ENCODE assay signal across 8 mouse cellular contexts in genomic region chr12:80115142-80115862, GRCm38 (mm10). TPM values are rescaled to one million over a fixed set of nuclear protein-coding genes. Genes with fewer than 3 reads are reported as not detected.
DNase-seq lines count a peak whose midpoint lies in the region; ATAC-seq and TF ChIP-seq lines count a peak whose summit lies in the region.

No protein-coding gene starts in this region.

- peaks cover 25% of the 10 kb centered on the region for H3K79me2 ChIP-seq in myocyte (ENCODE audit: control insufficient read depth, insufficient read depth)

- H3K27ac ChIP-seq in embryonic facial prominence, embryonic 11.5 days (replicated peaks; ENCODE audit: low read depth, low read length) = peak overlapping the region; percentile 99
- peak overlapping the region; percentile 99 for H3K27ac ChIP-seq in liver, embryonic 11.5 days (ENCODE audit: low read depth, low read length)

- WGBS in embryonic facial prominence, embryonic 11.5 days = under 1% methylated on average over 71 of the region's 71 CpGs
- under 1% methylated on average over 71 of the region's 71 CpGs for WGBS in liver, embryonic 11.5 days

- TF ChIP-seq POLR2A in myocyte (IDR thresholded peaks at IDR 0.05; ENCODE audit: insufficient read length, low read depth) = peak; percentile 56

- H3K4me1 ChIP-seq in embryonic facial prominence, embryonic 11.5 days (ENCODE audit: control insufficient read depth, insufficient read depth, low read length) = 0 out of 2 replicates have a peak, but pooled peaks cover 3% of the 10 kb centered on the region
- H3K4me1 ChIP-seq in liver, embryonic 11.5 days (replicated peaks; ENCODE audit: control insufficient read depth, insufficient read depth, low read length) = peaks cover 19% of the 10 kb centered on the region; the same call in 1 of the 2 replicates

- peak overlapping the region; percentile 85 for H3K9ac ChIP-seq in embryonic facial prominence, embryonic 11.5 days (replicated peaks; ENCODE audit: low read length)
- peak overlapping the region; percentile 99 for H3K9ac ChIP-seq in liver, embryonic 11.5 days (ENCODE audit: low read depth, low read length)

- ATAC-seq in embryonic facial prominence, embryonic 11.5 days (replicated peaks; ENCODE audit: insufficient number of reproducible peaks, low FRiP score, low TSS enrichment, low read depth) = peak; percentile 46
- ATAC-seq in liver, embryonic 11.5 days (replicated peaks; ENCODE audit: low FRiP score) = peak; percentile 70

- peak overlapping the region; percentile 78 for H3ac ChIP-seq in myocyte (ENCODE audit: control insufficient read depth, insufficient read length)

- H3K27me3 ChIP-seq in embryonic facial prominence, embryonic 11.5 days (ENCODE audit: control insufficient read depth, insufficient read depth, low read length) = no peaks in the 10 kb centered on the region
- no peaks in the 10 kb centered on the region for H3K27me3 ChIP-seq in liver, embryonic 11.5 days (replicated peaks; ENCODE audit: control insufficient read depth, insufficient read depth, low read length)
- H3K27me3 ChIP-seq in myocyte (ENCODE audit: control insufficient read depth, insufficient read depth, insufficient read length) = no peaks in the 10 kb centered on the region
- H3K27me3 ChIP-seq in splenic B cell, adult 2 months (ENCODE audit: control insufficient read depth, insufficient read depth, low read length, poor library complexity, severe bottlenecking) = no peaks in the 10 kb centered on the region

- DNase-seq in 3134 (ENCODE audit: extremely low read depth, insufficient read length, low spot score) = peak; percentile 91
- peak; percentile 90 for DNase-seq in adrenal gland, adult 2 months
- DNase-seq in embryonic facial prominence, embryonic 11.5 days (ENCODE audit: low spot score) = peak; percentile 87
- peak; percentile 86 to 91 for DNase-seq in heart, adult 18-20 months
- DNase-seq in kidney, adult 18-20 months = peak; percentile 89
- peak; percentile 89 for DNase-seq in liver, embryonic 11.5 days (ENCODE audit: low spot score)
- peak; percentile 97 for DNase-seq in splenic B cell, adult 2 months (ENCODE audit: low read depth, low spot score)

- no peaks in the 10 kb centered on the region for H3K9me3 ChIP-seq in embryonic facial prominence, embryonic 11.5 days (replicated peaks; ENCODE audit: control insufficient read depth, low read length)
- no peaks in the 10 kb centered on the region for H3K9me3 ChIP-seq in liver, embryonic 11.5 days (ENCODE audit: control insufficient read depth, low read length)

- peak overlapping the region; percentile 93 for H3K4me2 ChIP-seq in embryonic facial prominence, embryonic 11.5 days (ENCODE audit: low read depth, low read length)
- H3K4me2 ChIP-seq in liver, embryonic 11.5 days = peak overlapping the region; percentile 81
- peak overlapping the region; percentile 100 for H3K4me2 ChIP-seq in myocyte (ENCODE audit: low read depth)

- no peaks in the 10 kb centered on the region; the same call in none of the 2 replicates for H3K36me3 ChIP-seq in embryonic facial prominence, embryonic 11.5 days (replicated peaks; ENCODE audit: control insufficient read depth, insufficient read depth, low read depth, low read length)
- H3K36me3 ChIP-seq in liver, embryonic 11.5 days (ENCODE audit: control insufficient read depth, insufficient read depth, low read length) = peaks cover 4% of the 10 kb centered on the region; the same call in 1 of the 2 replicates
- H3K36me3 ChIP-seq in myocyte (ENCODE audit: control insufficient read depth, insufficient read depth) = no peaks in the 10 kb centered on the region
- peaks cover 13% of the 10 kb centered on the region for H3K36me3 ChIP-seq in splenic B cell, adult 2 months (ENCODE audit: control insufficient read depth, insufficient read depth, low read length, poor library complexity, severe bottlenecking)

- H3K4me3 ChIP-seq in embryonic facial prominence, embryonic 11.5 days (ENCODE audit: low read depth, low read length) = peak overlapping the region; percentile 67
- H3K4me3 ChIP-seq in liver, embryonic 11.5 days (ENCODE audit: low read depth, low read length) = peak overlapping the region; percentile 91
- peak overlapping the region; percentile 100 for H3K4me3 ChIP-seq in myocyte

TF ChIP-seq in myocyte, 11 proteins besides CTCF, POLR2A, EP300 and RAD21:
- TF ChIP-seq TCF3 (IDR thresholded peaks at IDR 0.05; ENCODE audit: insufficient read length, low read depth) (no peak), MAX (IDR thresholded peaks at IDR 0.05; ENCODE audit: low read depth) (no peak), SRF (IDR thresholded peaks at IDR 0.05; ENCODE audit: control insufficient read depth, insufficient read length, low read depth) (no peak), TCF12 (IDR thresholded peaks at IDR 0.05; ENCODE audit: insufficient read depth, poor library complexity, severe bottlenecking) (no peak), CEBPB (IDR thresholded peaks at IDR 0.05; ENCODE audit: insufficient read depth, poor library complexity, severe bottlenecking) (no peak), MYOD1 (IDR thresholded peaks at IDR 0.05; ENCODE audit: control insufficient read depth in 1 of 3, insufficient read length in 2 of 3, low read depth in 2 of 3) (peak in 1 of 3 experiments; percentile 44), POLR2AphosphoS2 (IDR thresholded peaks at IDR 0.05; ENCODE audit: insufficient read length, low read depth) (peak; percentile 62), MYOG (IDR thresholded peaks at IDR 0.05; ENCODE audit: control insufficient read depth in 1 of 3, insufficient read depth in 1 of 3, insufficient read length in 2 of 3, low read depth in 2 of 3) (peak in 1 of 3 experiments; percentile 56), REST (IDR thresholded peaks at IDR 0.05; ENCODE audit: insufficient read depth, insufficient read length) (no peak), USF1 (IDR thresholded peaks at IDR 0.05; ENCODE audit: low read depth) (no peak), E2F4 (IDR thresholded peaks at IDR 0.05; ENCODE audit: insufficient read depth) (no peak)
TF ChIP-seq in myocyte: peak in this region for 3.

RNA-seq across cellular contexts. Expression of gene Zfp36l1, which starts 2.5 kb away (rescaled TPM):
- total RNA-seq in adrenal gland, adult 2 months (2021) = 100 to 1,000 TPM; 191 to 215 TPM
- 458 and 470 TPM in 2 replicates for polyA plus RNA-seq in adrenal gland, adult 2 months (2012; rRNA removed)
- 154 and 160 TPM in 2 replicates for polyA plus RNA-seq in embryonic facial prominence, embryonic 11.5 days (2014; fragmentation: Nextera tagmentation; extraction: Ambion mirVana)
- 10 to 100 TPM; 84.9 to 91.1 TPM for total RNA-seq in heart, adult 18-20 months (2021)
- polyA plus RNA-seq in liver, embryonic 11.5 days (2014; fragmentation: Nextera tagmentation; extraction: Ambion mirVana) = 69.6 and 72.7 TPM in 2 replicates
- 35.7 TPM for polyA plus RNA-seq in myocyte (2012; fragmentation: generic; extraction: Trizol)

Comparison
In these comparisons a context has a peak if more than half of its experiments do, and no peak if none do; other contexts are left out.
1. Peak in every context shown above with its lines: DNase-seq, ATAC-seq, H3K4me3 ChIP-seq and H3K27ac ChIP-seq.